Mouse (Mus musculus) testis, adult 2 months (tissue): ENCODE results near the gene Gfra1.

Experiments used
- CTCF ChIP-seq: fragments of 200-500 bp; IDR thresholded peaks from 2 replicates; pipeline ENCODE4 v1.5.1; 2012; ENCODE audit warnings: low read depth, mild to moderate bottlenecking, inconsistent platforms, low read length, moderate library complexity; ENCODE audit not compliant: control insufficient read depth, insufficient read depth, insufficient replicate concordance
- POLR2A ChIP-seq: fragments of 200-500 bp; IDR thresholded peaks from 2 replicates; pipeline ENCODE4 v1.6.1; 2012; ENCODE audit warnings: low read depth, mild to moderate bottlenecking, inconsistent platforms, low read length, moderate library complexity; ENCODE audit not compliant: control insufficient read depth

GRCm38 (mm10) chr19:58220061-58220831, 235.5 kb downstream of the Gfra1 start:
- TF ChIP-seq CTCF (no peak), POLR2A (no peak)
